Mouse (Mus musculus): ENCODE results near the gene Srgap2.

Gene Srgap2

GRCm38 (mm10) chr1:131417821-131418660 is 109.1 kb downstream of the Srgap2 start:
- DNase-seq (ENCODE audit: low read depth), result no peak

GRCm38 (mm10) chr1:131417059-131417750 is 109.9 kb downstream of the Srgap2 start:
- no peak for DNase-seq (ENCODE audit: low read depth)

GRCm38 (mm10) chr1:131403567-131403966 is 123.6 kb downstream of the Srgap2 start:
- DNase-seq (ENCODE audit: low read depth), result no peak

- no peak for DNase-seq (ENCODE audit: low read depth)
Measured at GRCm38 (mm10) chr1:131400844-131401243, 126.3 kb downstream of the Srgap2 start.

- no peak for DNase-seq (ENCODE audit: low read depth)
Measured at GRCm38 (mm10) chr1:131398181-131398580, 129.0 kb downstream of the Srgap2 start.

GRCm38 (mm10) chr1:131384406-131384805 is 142.7 kb downstream of the Srgap2 start:
- DNase-seq (ENCODE audit: low read depth), result peak; percentile 60

- DNase-seq (ENCODE audit: low read depth), result no peak
Measured at GRCm38 (mm10) chr1:131382184-131382583, 145.0 kb downstream of the Srgap2 start.

GRCm38 (mm10) chr1:131380254-131380653 is 146.9 kb downstream of the Srgap2 start:
- no peak for DNase-seq (ENCODE audit: low read depth)

- DNase-seq (ENCODE audit: low read depth), result no peak
Measured at GRCm38 (mm10) chr1:131378914-131379474, 148.2 kb downstream of the Srgap2 start.

- DNase-seq (ENCODE audit: low read depth), result no peak
Measured at GRCm38 (mm10) chr1:131378081-131378913, 148.9 kb downstream of the Srgap2 start.

- DNase-seq (ENCODE audit: low read depth), result peak; percentile 60
Measured at GRCm38 (mm10) chr1:131365832-131366231, 161.3 kb downstream of the Srgap2 start.

GRCm38 (mm10) chr1:131364432-131364831 is 162.7 kb downstream of the Srgap2 start:
- DNase-seq (ENCODE audit: low read depth), result no peak

GRCm38 (mm10) chr1:131363887-131364286 is 163.3 kb downstream of the Srgap2 start:
- no peak for DNase-seq (ENCODE audit: low read depth)

GRCm38 (mm10) chr1:131362089-131362488 is 165.1 kb downstream of the Srgap2 start:
- no peak for DNase-seq (ENCODE audit: low read depth)

- no peak for DNase-seq (ENCODE audit: low read depth)
Measured at GRCm38 (mm10) chr1:131360800-131361199, 166.4 kb downstream of the Srgap2 start.

GRCm38 (mm10) chr1:131359609-131360008 is 167.5 kb downstream of the Srgap2 start:
- no peak for DNase-seq (ENCODE audit: low read depth)

GRCm38 (mm10) chr1:131357213-131357612 is 169.9 kb downstream of the Srgap2 start:
- no peak for DNase-seq (ENCODE audit: low read depth)

- no peak for DNase-seq (ENCODE audit: low read depth)
Measured at GRCm38 (mm10) chr1:131351436-131351835, 175.7 kb downstream of the Srgap2 start.

- no peak for DNase-seq (ENCODE audit: low read depth)
Measured at GRCm38 (mm10) chr1:131349993-131350510, 177.1 kb downstream of the Srgap2 start.

- no peak for DNase-seq (ENCODE audit: low read depth)
Measured at GRCm38 (mm10) chr1:131347708-131348107, 179.4 kb downstream of the Srgap2 start.

GRCm38 (mm10) chr1:131346916-131347555 is 180.1 kb downstream of the Srgap2 start:
- no peak for DNase-seq (ENCODE audit: low read depth)

All from naive thymus-derived CD4-positive, alpha-beta T cell, adult 2 months (primary cell).